12 mouse cellular contexts compared by ENCODE assay signal in the genomic region with DNA sequence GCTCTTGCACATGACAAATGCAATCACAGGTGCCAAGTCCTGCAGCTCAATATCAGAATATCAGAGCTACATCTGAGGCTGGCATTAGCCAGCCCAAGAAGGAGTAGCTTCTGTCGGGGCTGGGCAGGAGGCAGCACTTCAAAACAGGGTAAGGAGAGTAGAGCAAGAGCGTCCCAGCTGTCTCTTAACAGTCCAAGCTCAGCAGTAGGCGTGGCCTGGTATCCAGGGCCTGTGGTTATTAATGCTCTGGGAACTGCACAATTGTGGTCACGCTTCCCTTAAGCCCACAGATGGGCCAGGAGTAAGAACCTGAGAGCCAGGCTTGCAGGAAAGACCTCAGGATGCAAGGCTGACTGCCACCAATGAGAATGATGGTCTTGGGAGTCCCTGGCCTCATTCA. TPM values are rescaled to one million over a fixed set of nuclear protein-coding genes. Genes with fewer than 3 reads are reported as not detected.
DNase-seq lines count a peak whose midpoint lies in the region; ATAC-seq lines count a peak whose summit lies in the region.
"Had no signal": no experiment of that assay in that cellular context is flagged by ENCODE, and none has a peak within 500 bp of the region (broad histone marks: within the 10 kb centered on the region; RNA-seq: fewer than 3 reads in every experiment).

No protein-coding gene starts in this region.

- no peak overlapping the region for H3K4me3 ChIP-seq in forebrain, embryonic 15.5 days
- no peak overlapping the region for H3K4me3 ChIP-seq in forebrain, embryonic 16.5 days (replicated peaks; ENCODE audit: low read length)
- H3K4me3 ChIP-seq in limb, embryonic 13.5 days: no peak overlapping the region
- H3K4me3 ChIP-seq in limb, embryonic 10.5 days: no peak overlapping the region
- no peak overlapping the region for H3K4me3 ChIP-seq in heart, embryonic 15.5 days
- H3K4me3 ChIP-seq in neural tube, embryonic 13.5 days: no peak overlapping the region
- H3K4me3 ChIP-seq: erythroblast, embryonic 14.5 days; liver, embryonic 15.5 days; stomach, embryonic 15.5 days had no signal

- no peak for DNase-seq in limb, embryonic 10.5 days (ENCODE audit: low spot score)
- no peak for DNase-seq in layer of hippocampus, adult 8-10 months (ENCODE audit: low spot score in 2 of 2)
- DNase-seq: kidney, postnatal 14 days had no signal

- H3K27ac ChIP-seq in forebrain, embryonic 15.5 days (replicated peaks): peak overlapping the region; percentile 28
- no peak overlapping the region for H3K27ac ChIP-seq in forebrain, embryonic 16.5 days (ENCODE audit: low read length)
- no peak overlapping the region for H3K27ac ChIP-seq in limb, embryonic 13.5 days
- H3K27ac ChIP-seq in limb, embryonic 10.5 days: no peak overlapping the region
- peak overlapping the region; percentile 93 for H3K27ac ChIP-seq in heart, embryonic 15.5 days
- peak overlapping the region; percentile 72 for H3K27ac ChIP-seq in neural tube, embryonic 13.5 days (replicated peaks)
- H3K27ac ChIP-seq: stomach, embryonic 15.5 days had no signal

- WGBS in forebrain, embryonic 15.5 days: 42% methylated on average over 4 of the region's 4 CpGs
- 31% methylated on average over 4 of the region's 4 CpGs for WGBS in forebrain, embryonic 16.5 days
- WGBS in limb, embryonic 13.5 days: 34% methylated on average over 4 of the region's 4 CpGs
- 64% methylated on average over 4 of the region's 4 CpGs for whole genome bisulfite sequencing in limb, embryonic 10.5 days
- WGBS in heart, embryonic 15.5 days: 27% methylated on average over 4 of the region's 4 CpGs
- WGBS in neural tube, embryonic 13.5 days: 12% methylated on average over 4 of the region's 4 CpGs

- no peaks in the 10 kb centered on the region for H3K36me3 ChIP-seq in forebrain, embryonic 15.5 days
- H3K36me3 ChIP-seq in forebrain, embryonic 16.5 days (ENCODE audit: control insufficient read depth, insufficient read depth): no peaks in the 10 kb centered on the region
- no peaks in the 10 kb centered on the region for H3K36me3 ChIP-seq in limb, embryonic 13.5 days
- no peaks in the 10 kb centered on the region for H3K36me3 ChIP-seq in limb, embryonic 10.5 days
- H3K36me3 ChIP-seq in heart, embryonic 15.5 days: no peaks in the 10 kb centered on the region
- H3K36me3 ChIP-seq in neural tube, embryonic 13.5 days: no peaks in the 10 kb centered on the region
- H3K36me3 ChIP-seq: liver, embryonic 15.5 days; stomach, embryonic 15.5 days had no signal

- no peak overlapping the region for H3K4me2 ChIP-seq in forebrain, embryonic 15.5 days (replicated peaks)
- H3K4me2 ChIP-seq in forebrain, embryonic 16.5 days (ENCODE audit: low read length): no peak overlapping the region
- H3K4me2 ChIP-seq in limb, embryonic 13.5 days (replicated peaks): no peak overlapping the region
- no peak overlapping the region for H3K4me2 ChIP-seq in heart, embryonic 15.5 days
- no peak overlapping the region for H3K4me2 ChIP-seq in neural tube, embryonic 13.5 days
- H3K4me2 ChIP-seq: liver, embryonic 15.5 days; stomach, embryonic 15.5 days had no signal

- H3K27me3 ChIP-seq in forebrain, embryonic 15.5 days: no peaks in the 10 kb centered on the region
- H3K27me3 ChIP-seq in forebrain, embryonic 16.5 days (replicated peaks; ENCODE audit: control insufficient read depth, insufficient read depth, low read length): no peaks in the 10 kb centered on the region
- H3K27me3 ChIP-seq in limb, embryonic 13.5 days: no peaks in the 10 kb centered on the region
- H3K27me3 ChIP-seq in limb, embryonic 10.5 days (ENCODE audit: low read depth, poor library complexity, severe bottlenecking): no peaks in the 10 kb centered on the region
- H3K27me3 ChIP-seq in heart, embryonic 15.5 days: no peaks in the 10 kb centered on the region
- H3K27me3 ChIP-seq in neural tube, embryonic 13.5 days: peaks cover 1% of the 10 kb centered on the region; the same call in 1 of the 2 replicates
- H3K27me3 ChIP-seq: liver, embryonic 15.5 days; stomach, embryonic 15.5 days had no signal

- H3K9me3 ChIP-seq in forebrain, embryonic 15.5 days: no peaks in the 10 kb centered on the region
- no peaks in the 10 kb centered on the region for H3K9me3 ChIP-seq in forebrain, embryonic 16.5 days (ENCODE audit: control insufficient read depth, low read length)
- H3K9me3 ChIP-seq in limb, embryonic 13.5 days: no peaks in the 10 kb centered on the region
- no peaks in the 10 kb centered on the region for H3K9me3 ChIP-seq in limb, embryonic 10.5 days (replicated peaks)
- no peaks in the 10 kb centered on the region for H3K9me3 ChIP-seq in heart, embryonic 15.5 days (replicated peaks)
- H3K9me3 ChIP-seq in neural tube, embryonic 13.5 days: no peaks in the 10 kb centered on the region
- H3K9me3 ChIP-seq: liver, embryonic 15.5 days; stomach, embryonic 15.5 days had no signal

- H3K4me1 ChIP-seq in forebrain, embryonic 15.5 days: peaks cover 46% of the 10 kb centered on the region
- H3K4me1 ChIP-seq in forebrain, embryonic 16.5 days (replicated peaks; ENCODE audit: control insufficient read depth, insufficient read depth, low read length): peaks cover 36% of the 10 kb centered on the region
- peaks cover 27% of the 10 kb centered on the region for H3K4me1 ChIP-seq in limb, embryonic 13.5 days
- H3K4me1 ChIP-seq in limb, embryonic 10.5 days: peaks cover 28% of the 10 kb centered on the region
- peaks cover 70% of the 10 kb centered on the region for H3K4me1 ChIP-seq in heart, embryonic 15.5 days (replicated peaks)
- peaks cover 55% of the 10 kb centered on the region for H3K4me1 ChIP-seq in neural tube, embryonic 13.5 days (replicated peaks)

- no peak overlapping the region for H3K9ac ChIP-seq in forebrain, embryonic 15.5 days (replicated peaks)
- H3K9ac ChIP-seq in forebrain, embryonic 16.5 days (replicated peaks; ENCODE audit: low read depth, low read length): no peak overlapping the region
- no peak overlapping the region for H3K9ac ChIP-seq in limb, embryonic 13.5 days
- no peak overlapping the region for H3K9ac ChIP-seq in heart, embryonic 15.5 days
- no peak overlapping the region for H3K9ac ChIP-seq in neural tube, embryonic 13.5 days
- H3K9ac ChIP-seq: liver, embryonic 15.5 days; stomach, embryonic 15.5 days had no signal

- no peak for ATAC-seq in forebrain, embryonic 15.5 days (replicated peaks)
- no peak for ATAC-seq in forebrain, embryonic 16.5 days
- ATAC-seq in limb, embryonic 13.5 days (ENCODE audit: low FRiP score, low read depth): peak; percentile 74
- ATAC-seq in heart, embryonic 15.5 days (replicated peaks; ENCODE audit: insufficient number of reproducible peaks, insufficient read depth, low FRiP score, low read depth): no peak
- ATAC-seq in neural tube, embryonic 13.5 days (ENCODE audit: low read depth): peak; percentile 20; the same call in 1 of the 2 replicates
- no peak for ATAC-seq in inflammation-experienced regulatory T-cells, adult 6 months

RNA-seq across cellular contexts. Expression of a gene that starts 59.2 kb away (rescaled TPM):
- 72.7 and 75.5 TPM in 2 replicates for polyA plus RNA-seq in forebrain, embryonic 15.5 days (2015; fragmentation: Nextera tagmentation; extraction: Ambion mirVana)
- 66.1 and 71.0 TPM in 2 replicates for polyA plus RNA-seq in forebrain, embryonic 16.5 days (2015; fragmentation: Nextera tagmentation; extraction: Ambion mirVana)
- polyA plus RNA-seq in limb, embryonic 13.5 days (2015; fragmentation: Nextera tagmentation; extraction: Ambion mirVana): 106 and 115 TPM in 2 replicates
- 139 and 150 TPM in 2 replicates for polyA plus RNA-seq in limb, embryonic 10.5 days (2016; fragmentation: Nextera tagmentation; extraction: Ambion mirVana)
- 67.6 and 75.3 TPM in 2 replicates for polyA plus RNA-seq in heart, embryonic 15.5 days (2015; fragmentation: Nextera tagmentation; extraction: Ambion mirVana)
- 79.1 and 81.1 TPM in 2 replicates for polyA plus RNA-seq in neural tube, embryonic 13.5 days (2015; fragmentation: Nextera tagmentation; extraction: Ambion mirVana)
- 10 to 100 TPM; 55.1 to 59.0 (median 56.1) TPM for polyA plus RNA-seq in inflammation-experienced regulatory T-cells, adult 6 months (2017; shearing (Covaris generic))
- 10 to 100 TPM; 46.3 to 64.6 (median 50.4) TPM for total RNA-seq in layer of hippocampus, adult 8-10 months (2022)

Comparison
In these comparisons a context has a peak if more than half of its experiments do, and no peak if none do; other contexts are left out.
1. H3K27ac ChIP-seq: peak in forebrain, embryonic 15.5 days (single experiment), heart, embryonic 15.5 days (single experiment) and neural tube, embryonic 13.5 days (single experiment); none in forebrain, embryonic 16.5 days (single experiment), limb, embryonic 13.5 days (single experiment) and limb, embryonic 10.5 days (single experiment).
2. ATAC-seq: peak in limb, embryonic 13.5 days (single experiment) and neural tube, embryonic 13.5 days (single experiment); none in forebrain, embryonic 15.5 days (single experiment), forebrain, embryonic 16.5 days (single experiment), heart, embryonic 15.5 days (single experiment) and inflammation-experienced regulatory T-cells, adult 6 months (single experiment).